Mouse (Mus musculus): Measurements from ENCODE around the gene Fthl17f. TPM values are rescaled to one million over a fixed set of nuclear protein-coding genes. Genes with fewer than 3 reads are reported as not detected.

The Fthl17f gene
- polyA plus RNA-seq, 1 experiment: not detected

DNA sequence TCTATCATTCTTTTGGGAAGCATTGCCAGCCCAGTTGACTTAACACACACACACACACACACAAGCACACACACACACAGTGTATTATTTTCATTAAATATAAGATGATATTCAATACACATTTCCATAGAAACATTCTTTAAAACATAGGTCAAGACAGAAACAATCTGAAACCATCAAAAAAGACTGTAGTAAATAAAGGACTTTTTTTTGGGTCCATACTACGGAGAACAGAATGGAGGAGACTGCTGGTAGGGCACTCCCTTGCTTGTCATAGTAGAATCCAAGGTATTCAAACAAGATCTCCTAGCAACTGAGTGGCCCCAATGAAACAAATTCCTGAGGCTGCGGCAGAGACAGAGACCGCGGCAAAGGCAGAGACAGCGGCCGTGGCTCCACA lies 41.4 kb downstream of the Fthl17f start, which contains the start of gene 4930402K13Rik:
Gene 4930402K13Rik, plus strand, starts transcription at position 301 of the 400 bp plus-strand sequence.
- H3K4me3 ChIP-seq: no peak within 1 kb of the TSS
- no peaks in the 10 kb centered on the region for H3K79me2 ChIP-seq (ENCODE audit: control insufficient read depth, insufficient read depth)
- H3ac ChIP-seq (ENCODE audit: control insufficient read depth, insufficient read length): no peak within 1 kb of the TSS
- H3K4me2 ChIP-seq (ENCODE audit: low read depth): no peak within 1 kb of the TSS
- no peaks in the 10 kb centered on the region for H3K27me3 ChIP-seq (ENCODE audit: control insufficient read depth, insufficient read depth, insufficient read length)
- no peaks in the 10 kb centered on the region for H3K36me3 ChIP-seq (ENCODE audit: control insufficient read depth, insufficient read depth)
- no peak for TF ChIP-seq POLR2A (IDR thresholded peaks at IDR 0.05; ENCODE audit: insufficient read length, low read depth)
- TF ChIP-seq MAX (IDR thresholded peaks at IDR 0.05; ENCODE audit: low read depth): no peak
- TF ChIP-seq POLR2AphosphoS2 (IDR thresholded peaks at IDR 0.05; ENCODE audit: insufficient read length, low read depth): no peak
- no peak for TF ChIP-seq SRF (IDR thresholded peaks at IDR 0.05; ENCODE audit: control insufficient read depth, insufficient read length, low read depth)
- TF ChIP-seq TCF3 (IDR thresholded peaks at IDR 0.05; ENCODE audit: insufficient read length, low read depth): no peak
- no peak for TF ChIP-seq E2F4 (IDR thresholded peaks at IDR 0.05; ENCODE audit: insufficient read depth)
- no peak for TF ChIP-seq CEBPB (IDR thresholded peaks at IDR 0.05; ENCODE audit: insufficient read depth, poor library complexity, severe bottlenecking)
- TF ChIP-seq TCF12 (IDR thresholded peaks at IDR 0.05; ENCODE audit: insufficient read depth, poor library complexity, severe bottlenecking): no peak
- no peak for TF ChIP-seq REST (IDR thresholded peaks at IDR 0.05; ENCODE audit: insufficient read depth, insufficient read length)
- TF ChIP-seq MYOD1 (IDR thresholded peaks at IDR 0.05; ENCODE audit: control insufficient read depth in 1 of 3, insufficient read length in 2 of 3, low read depth in 2 of 3): no peak

DNA sequence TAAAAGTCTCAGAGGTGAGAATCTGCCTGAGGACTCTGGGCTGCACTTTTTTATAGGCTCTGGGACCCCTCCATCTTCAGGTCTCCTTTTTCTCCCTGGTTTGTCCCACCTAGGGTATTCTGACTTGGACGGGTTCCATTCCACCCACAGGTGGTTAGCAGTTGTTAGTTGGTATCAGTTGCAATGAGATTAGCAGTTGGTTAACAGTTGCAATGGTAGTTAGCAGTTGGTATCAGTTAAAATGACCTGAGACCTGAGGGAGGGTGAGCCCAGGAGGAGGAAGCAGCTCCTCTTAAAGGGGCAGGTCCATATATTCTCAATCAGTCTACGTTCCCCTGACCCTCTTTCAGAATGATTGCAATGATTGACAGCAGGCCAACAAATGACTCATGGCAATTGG lies 47.6 kb downstream of the Fthl17f start:
- Histone ChIP-seq H3K27me3 (ENCODE audit: control insufficient read depth, insufficient read depth, insufficient read length) (no peaks in the 10 kb centered on the region), H3K36me3 (ENCODE audit: control insufficient read depth, insufficient read depth) (no peaks in the 10 kb centered on the region), H3ac (ENCODE audit: control insufficient read depth, insufficient read length) (no peak overlapping the region), H3K4me3 (no peak overlapping the region), H3K4me2 (ENCODE audit: low read depth) (no peak overlapping the region), H3K79me2 (ENCODE audit: control insufficient read depth, insufficient read depth) (no peaks in the 10 kb centered on the region)
- TF ChIP-seq POLR2A (IDR thresholded peaks at IDR 0.05; ENCODE audit: insufficient read length, low read depth) (no peak), USF1 (IDR thresholded peaks at IDR 0.05; ENCODE audit: low read depth) (no peak), E2F4 (IDR thresholded peaks at IDR 0.05; ENCODE audit: insufficient read depth) (no peak), POLR2AphosphoS2 (IDR thresholded peaks at IDR 0.05; ENCODE audit: insufficient read length, low read depth) (no peak), TCF12 (IDR thresholded peaks at IDR 0.05; ENCODE audit: insufficient read depth, poor library complexity, severe bottlenecking) (no peak), SRF (IDR thresholded peaks at IDR 0.05; ENCODE audit: control insufficient read depth, insufficient read length, low read depth) (no peak), REST (IDR thresholded peaks at IDR 0.05; ENCODE audit: insufficient read depth, insufficient read length) (no peak), MYOD1 (IDR thresholded peaks at IDR 0.05; ENCODE audit: control insufficient read depth in 1 of 3, insufficient read length in 2 of 3, low read depth in 2 of 3) (no peak), TCF3 (IDR thresholded peaks at IDR 0.05; ENCODE audit: insufficient read length, low read depth) (no peak), MAX (IDR thresholded peaks at IDR 0.05; ENCODE audit: low read depth) (no peak)

Other genes starting within 250 kb of the Fthl17f start
- not detected for gene Gm6592, start 219.0 kb upstream of the Fthl17f start, polyA plus RNA-seq (2012; fragmentation: generic; extraction: Trizol)
- not detected for gene Gm5751, start 188.8 kb upstream of the Fthl17f start, polyA plus RNA-seq (2012; fragmentation: generic; extraction: Trizol)
- gene B630019K06Rik, start 170.6 kb upstream of the Fthl17f start, polyA plus RNA-seq (2012; fragmentation: generic; extraction: Trizol): 1.2 TPM
- gene Fthl17b, start 100.0 kb upstream of the Fthl17f start, polyA plus RNA-seq (2012; fragmentation: generic; extraction: Trizol): not detected
- gene Fthl17c, start 86.5 kb upstream of the Fthl17f start, polyA plus RNA-seq (2012; fragmentation: generic; extraction: Trizol): not detected
- gene Fthl17d, start 76.3 kb upstream of the Fthl17f start, polyA plus RNA-seq (2012; fragmentation: generic; extraction: Trizol): not detected
- not detected for gene Fthl17e, start 29.5 kb upstream of the Fthl17f start, polyA plus RNA-seq (2012; fragmentation: generic; extraction: Trizol)
- not detected for gene 4930402K13Rik, start 41.5 kb downstream of the Fthl17f start, polyA plus RNA-seq (2012; fragmentation: generic; extraction: Trizol)
- gene Lancl3, start 136.9 kb downstream of the Fthl17f start, polyA plus RNA-seq (2012; fragmentation: generic; extraction: Trizol): 0.37 TPM
- gene Gm14862, start 193.9 kb downstream of the Fthl17f start, polyA plus RNA-seq (2012; fragmentation: generic; extraction: Trizol): not detected
- gene Xk, start 209.7 kb downstream of the Fthl17f start, polyA plus RNA-seq (2012; fragmentation: generic; extraction: Trizol): 0.05 TPM
- not detected for gene H2al1m, start 220.7 kb downstream of the Fthl17f start, polyA plus RNA-seq (2012; fragmentation: generic; extraction: Trizol)

Data from myocyte (in vitro differentiated cells).